Mouse (Mus musculus) lung, adult 10 weeks (tissue): ENCODE results near the gene Nudt13. TPM values are rescaled to one million over a fixed set of nuclear protein-coding genes. Genes with fewer than 3 reads are reported as not detected.

Experiments used
- polyA plus RNA-seq: library from polyadenylated mRNA; stranded (reverse); fragments of 350-450 nt; fragmentation: Illumina TruSeq; extraction: RNeasy Lipid Tissue Mini Kit (QIAGEN cat#74804); gene quantifications from one replicate; pipeline ENCODE4 v1.2.3, GENCODE M21; 2014; ENCODE audit warnings: low read depth, low replicate concordance; ENCODE audit not compliant: insufficient read depth

Gene Nudt13
- 17.6 TPM for polyA plus RNA-seq

GRCm38 (mm10) chr14:20294117-20294892, at the start of gene Nudt13:
Nudt13 (plus strand) TSS chr14:20294697.

GRCm38 (mm10) chr14:20269082-20269809, 25.3 kb upstream of the Nudt13 start, which contains the start of gene Kcnk16:
Kcnk16 (minus strand) TSS chr14:20269199.

GRCm38 (mm10) chr14:20347991-20348541, 53.6 kb downstream of the Nudt13 start, which contains the start of the genes Ecd and Fam149b:
Ecd (minus strand) TSS chr14:20348121.
Fam149b (plus strand) TSS chr14:20348162.

Other genes with a start within 250 kb of the Nudt13 start
- gene Saysd1, start 156.2 kb upstream of the Nudt13 start, polyA plus RNA-seq, result 14.3 TPM
- gene Kcnk5, start 112.9 kb upstream of the Nudt13 start, polyA plus RNA-seq, result 5.0 TPM
- gene Kcnk16, start 25.5 kb upstream of the Nudt13 start, polyA plus RNA-seq, result not detected
- 11.6 TPM for gene Ecd, start 53.4 kb downstream of the Nudt13 start, polyA plus RNA-seq
- 17.4 TPM for gene Fam149b, start 53.5 kb downstream of the Nudt13 start, polyA plus RNA-seq
- gene Dnajc9, start 94.2 kb downstream of the Nudt13 start, polyA plus RNA-seq, result 30.7 TPM
- 67.1 TPM for gene Mrps16, start 98.9 kb downstream of the Nudt13 start, polyA plus RNA-seq
- 3.1 TPM for gene Cfap70, start 157.5 kb downstream of the Nudt13 start, polyA plus RNA-seq
- gene Anxa7, start 185.4 kb downstream of the Nudt13 start, polyA plus RNA-seq, result 69.0 TPM
- gene Mss51, start 202.2 kb downstream of the Nudt13 start, polyA plus RNA-seq, result 0.38 TPM